Mouse (Mus musculus) MEL (cell line): ENCODE data around the gene D17Wsu92e. TPM values are rescaled to one million over a fixed set of nuclear protein-coding genes. Genes with fewer than 3 reads are reported as not detected.

ENCODE experiments used
- DNase-seq: peaks from one replicate; pipeline ENCODE4 v3.0.0; 2011; ENCODE audit warnings: low read depth, low spot score
- H3K27ac ChIP-seq: 2 replicates; pipeline ENCODE4 v1.5.1; 2012; ENCODE audit warnings: low read depth, mild to moderate bottlenecking, control low read depth, low read length, moderate library complexity; ENCODE audit not compliant: control insufficient read depth
- H3K27me3 ChIP-seq, 2 experiments: fragments of 150-350 bp in 1 of 2; sonication (generic) in 1 of 2; 2 replicates each; pipeline ENCODE4 v1.6.1; 2012; ENCODE audit warnings: low read length in 2 of 2, mild to moderate bottlenecking in 2 of 2, improper control_type of control experiment in 1 of 2, moderate library complexity in 1 of 2; ENCODE audit not compliant: insufficient read depth in 2 of 2, control insufficient read depth in 1 of 2
- H3K36me3 ChIP-seq, 2 experiments: 2 replicates each; pipeline ENCODE4 v1.6.1; 2012 to 2014; ENCODE audit warnings: low read length in 2 of 2, improper control_type of control experiment in 1 of 2, inconsistent platforms in 1 of 2, mild to moderate bottlenecking in 1 of 2; ENCODE audit not compliant: insufficient read depth in 2 of 2, control insufficient read depth in 1 of 2
- H3K4me1 ChIP-seq, 2 experiments: fragments of 150-350 bp in 1 of 2; sonication (generic) in 1 of 2; 2 replicates each; pipeline ENCODE4 v1.6.1; 2012; ENCODE audit warnings: low read length in 2 of 2, improper control_type of control experiment in 1 of 2, mild to moderate bottlenecking in 1 of 2; ENCODE audit not compliant: insufficient read depth in 2 of 2, control insufficient read depth in 1 of 2
- H3K4me3 ChIP-seq, 2 experiments: fragments of 150-350 bp in 1 of 2; sonication (generic) in 1 of 2; 2 replicates each; pipeline ENCODE4 v1.5.1; 2012; ENCODE audit warnings: low read depth in 2 of 2, low read length in 2 of 2, mild to moderate bottlenecking in 2 of 2, moderate library complexity in 2 of 2, control low read depth in 1 of 2, improper control_type of control experiment in 1 of 2; ENCODE audit not compliant: control insufficient read depth in 1 of 2, insufficient read depth in 1 of 2
- H3K79me2 ChIP-seq: 2 replicates; pipeline ENCODE4 v1.6.1; 2012; ENCODE audit warnings: mild to moderate bottlenecking, low read length, moderate library complexity; ENCODE audit not compliant: control insufficient read depth, poor library complexity, insufficient read depth
- H3K9ac ChIP-seq: 2 replicates; pipeline ENCODE4 v1.6.1; 2012; ENCODE audit warnings: low read depth, mild to moderate bottlenecking, control low read depth, low read length, moderate library complexity; ENCODE audit not compliant: control insufficient read depth, poor library complexity, severe bottlenecking
- H3K9me3 ChIP-seq: fragments of 150-350 bp; sonication (generic); replicated peaks from 2 replicates; pipeline ENCODE4 v1.6.1; 2012; ENCODE audit warnings: mild to moderate bottlenecking, low read length, improper control_type of control experiment, moderate library complexity; ENCODE audit not compliant: insufficient read depth
- CHD2 ChIP-seq: IDR thresholded peaks from 2 replicates; pipeline ENCODE4 v1.6.1; 2011; ENCODE audit warnings: low read length, improper control_type of control experiment
- CTCF ChIP-seq, 3 experiments: IDR thresholded peaks in 2 of 3; conservative IDR thresholded peaks in 1 of 3; 2 replicates each; pipeline ENCODE4 v1.5.1; 2011 to 2012; ENCODE audit warnings: low read length in 3 of 3, low read depth in 2 of 3, mild to moderate bottlenecking in 2 of 3, improper control_type of control experiment in 1 of 3, inconsistent platforms in 1 of 3, mixed read lengths in 1 of 3, moderate library complexity in 1 of 3; ENCODE audit not compliant: control insufficient read depth in 1 of 3, insufficient read depth in 1 of 3, poor library complexity in 1 of 3, severe bottlenecking in 1 of 3
- E2F4 ChIP-seq: IDR thresholded peaks from 2 replicates; pipeline ENCODE4 v1.6.1; 2011; ENCODE audit warnings: low read depth, low read length, improper control_type of control experiment, borderline replicate concordance
- KAT2A ChIP-seq: conservative IDR thresholded peaks from 2 replicates; pipeline ENCODE4 v1.6.1; 2012; ENCODE audit warnings: low read depth, low read length, improper control_type of control experiment, inconsistent platforms
- MYB ChIP-seq: IDR thresholded peaks from 2 replicates; pipeline ENCODE4 v1.6.1; 2011; ENCODE audit warnings: mild to moderate bottlenecking, low read depth, low read length, improper control_type of control experiment
- MYC ChIP-seq: IDR thresholded peaks from 2 replicates; pipeline ENCODE4 v1.6.1; 2011; ENCODE audit warnings: low read depth, mild to moderate bottlenecking, low read length, improper control_type of control experiment, moderate library complexity
- NELFE ChIP-seq: IDR thresholded peaks from 2 replicates; pipeline ENCODE4 v1.6.1; 2011; ENCODE audit warnings: low read depth, low read length, improper control_type of control experiment
- POLR2A ChIP-seq, 2 experiments: IDR thresholded peaks; 2 replicates each; pipeline ENCODE4 v1.6.1; 2011 to 2012; ENCODE audit warnings: low read length in 2 of 2, mild to moderate bottlenecking in 2 of 2, control low read depth in 1 of 2, improper control_type of control experiment in 1 of 2, low read depth in 1 of 2, moderate library complexity in 1 of 2; ENCODE audit not compliant: control insufficient read depth in 1 of 2, insufficient read depth in 1 of 2, poor library complexity in 1 of 2
- POLR2AphosphoS2 ChIP-seq: IDR thresholded peaks from 2 replicates; pipeline ENCODE4 v1.6.1; 2011; ENCODE audit warnings: low read length, improper control_type of control experiment
- SMC3 ChIP-seq: IDR thresholded peaks from 2 replicates; pipeline ENCODE4 v1.6.1; 2011; ENCODE audit warnings: low read depth, low read length, improper control_type of control experiment
- TAL1 ChIP-seq: IDR thresholded peaks from 2 replicates; pipeline ENCODE4 v1.6.1; 2012; ENCODE audit warnings: mild to moderate bottlenecking, inconsistent platforms, low read length, moderate library complexity, mixed read lengths
- UBTF ChIP-seq: IDR thresholded peaks from 2 replicates; pipeline ENCODE4 v1.6.1; 2012; ENCODE audit warnings: low read depth, mild to moderate bottlenecking, inconsistent platforms, low read length, improper control_type of control experiment, moderate library complexity, borderline replicate concordance; ENCODE audit not compliant: insufficient read depth
- USF2 ChIP-seq, 2 experiments: IDR thresholded peaks; 2 replicates each; pipeline ENCODE4 v1.6.1; 2011 to 2012; ENCODE audit warnings: improper control_type of control experiment in 2 of 2, low read length in 2 of 2, borderline replicate concordance in 1 of 2, inconsistent platforms in 1 of 2, low read depth in 1 of 2, mild to moderate bottlenecking in 1 of 2; ENCODE audit not compliant: insufficient read depth in 1 of 2
- ZC3H11A ChIP-seq: IDR thresholded peaks from 2 replicates; pipeline ENCODE4 v1.6.1; 2012; ENCODE audit warnings: low read depth, mild to moderate bottlenecking, inconsistent platforms, low read length, improper control_type of control experiment
- ZNF384 ChIP-seq: IDR thresholded peaks from 2 replicates; pipeline ENCODE4 v1.6.1; 2012; ENCODE audit warnings: low read depth, mild to moderate bottlenecking, inconsistent platforms, low read length, improper control_type of control experiment
- polyA plus RNA-seq, 2 experiments: library from polyadenylated mRNA; stranded (reverse) in 1 of 2; unstranded in 1 of 2; fragments of >175 nt in 1 of 2; fragments of >200 nt in 1 of 2; gene quantifications; 2 replicates each; pipeline versions ENCODE4 v1.2.1 to v1.2.4; 2012; ENCODE audit warnings: low replicate concordance in 2 of 2, low read depth in 1 of 2; ENCODE audit not compliant: insufficient read length in 2 of 2, insufficient read depth in 1 of 2, missing spikeins in 1 of 2
- total RNA-seq: library from RNA; depleted of rRNA; stranded (reverse); fragments of 300-350 nt; gene quantifications from 2 replicates; pipeline ENCODE4 v1.2.3, GENCODE M21; 2012

Gene D17Wsu92e
- total and polyA plus RNA-seq, 3 experiments = 72.5 to 108 TPM; not detected in 1

GRCm38 (mm10) chr17:27709650-27710049 is 110.8 kb downstream of the D17Wsu92e start:
- Histone ChIP-seq H3K36me3 (no peaks in the 10 kb centered on the region), H3K9me3 (no peaks in the 10 kb centered on the region), H3K4me3 (no peak overlapping the region), H3K27me3 (no peaks in the 10 kb centered on the region), H3K79me2 (no peaks in the 10 kb centered on the region), H3K9ac (no peak overlapping the region), H3K27ac (no peak overlapping the region), H3K4me1 (no peaks in the 10 kb centered on the region)
- TF ChIP-seq NELFE (no peak), TAL1 (no peak), MYC (no peak)
- DNase-seq = no peak

- Histone ChIP-seq H3K27me3 (no peaks in the 10 kb centered on the region), H3K79me2 (no peaks in the 10 kb centered on the region), H3K27ac (no peak overlapping the region), H3K9ac (peak overlapping the region; percentile 28), H3K9me3 (no peaks in the 10 kb centered on the region), H3K36me3 (no peaks in the 10 kb centered on the region), H3K4me3 (peak overlapping the region; percentile 53 to 55), H3K4me1 (no peaks in the 10 kb centered on the region)
- no peak for TF ChIP-seq E2F4
- TF ChIP-seq CHD2 = no peak
- TF ChIP-seq CTCF (IDR thresholded peaks at IDR 0.05 in 2 of 3, conservative IDR thresholded peaks at IDR 0.05 in 1 of 3; ENCODE audit: control insufficient read depth in 1 of 3, insufficient read depth in 1 of 3, low read depth in 2 of 3, low read length in 3 of 3, poor library complexity in 1 of 3, severe bottlenecking in 1 of 3) = peak in 2 of 3 experiments; percentile 18 to 47; a peak in 3 of 6 replicates
- no peak for TF ChIP-seq ZC3H11A
- TF ChIP-seq SMC3 = no peak
- TF ChIP-seq ZNF384 = 0 out of 2 replicates have a peak, but pooled peaks have one; percentile 28
- DNase-seq = peak; percentile 91
Observed at GRCm38 (mm10) chr17:27707954-27708661, 112.3 kb downstream of the D17Wsu92e start.

GRCm38 (mm10) chr17:27705661-27706060 is 114.8 kb downstream of the D17Wsu92e start:
- Histone ChIP-seq H3K27me3 (no peaks in the 10 kb centered on the region), H3K9ac (no peak overlapping the region), H3K9me3 (no peaks in the 10 kb centered on the region), H3K27ac (no peak overlapping the region), H3K36me3 (no peaks in the 10 kb centered on the region), H3K4me3 (no peak overlapping the region), H3K4me1 (no peaks in the 10 kb centered on the region), H3K79me2 (no peaks in the 10 kb centered on the region)
- DNase-seq = no peak
- TF ChIP-seq UBTF (no peak), POLR2AphosphoS2 (no peak), KAT2A (no peak), POLR2A (IDR thresholded peaks at IDR 0.05; ENCODE audit: control insufficient read depth in 1 of 2, insufficient read depth in 1 of 2, low read depth in 1 of 2, low read length in 2 of 2, poor library complexity in 1 of 2) (no peak), MYB (no peak), USF2 (IDR thresholded peaks at IDR 0.05; ENCODE audit: borderline replicate concordance in 1 of 2, insufficient read depth in 1 of 2, low read depth in 1 of 2, low read length in 2 of 2) (no peak)
